Mouse (Mus musculus) gonadal fat pad, adult 2 months (tissue): ENCODE measurements around the gene Mdfi. TPM values are rescaled to one million over a fixed set of nuclear protein-coding genes. Genes with fewer than 3 reads are reported as not detected.

Experiments
- DNase-seq: peaks from one replicate; pipeline ENCODE4 v3.0.0-alpha.2; 2012; ENCODE audit warnings: low read depth
- polyA plus RNA-seq: library from polyadenylated mRNA; depleted of rRNA; stranded (reverse); fragments of >200 nt; gene quantifications from 2 replicates; pipeline ENCODE4 v1.2.3, GENCODE M21; 2012; rRNA removed

Gene Mdfi
- polyA plus RNA-seq, 1 experiment: 11.2 TPM

- DNase-seq: no peak
Observed at GRCm38 (mm10) chr17:47766407-47767043, 68.0 kb downstream of the Mdfi start.

GRCm38 (mm10) chr17:47765986-47766385 is 68.5 kb downstream of the Mdfi start:
- DNase-seq: no peak

Other genes starting within 250 kb of the Mdfi start
- 9.5 and 9.8 TPM in 2 replicates for gene Bysl, start 223.2 kb downstream of the Mdfi start, polyA plus RNA-seq
- 28.7 and 35.4 TPM in 2 replicates for gene Med20, start 223.1 kb downstream of the Mdfi start, polyA plus RNA-seq
- 0.81 and 1.2 TPM in 2 replicates for gene Gm20517, start 223.1 kb downstream of the Mdfi start, polyA plus RNA-seq
- 8.3 and 8.4 TPM in 2 replicates for gene Usp49, start 204.0 kb downstream of the Mdfi start, polyA plus RNA-seq
- 98.7 and 117 TPM in 2 replicates for gene Tomm6, start 146.3 kb downstream of the Mdfi start, polyA plus RNA-seq
- 10.2 and 11.6 TPM in 2 replicates for gene Frs3, start 145.7 kb downstream of the Mdfi start, polyA plus RNA-seq
- gene Gm21981, start 140.2 kb downstream of the Mdfi start, polyA plus RNA-seq: 1.5 and 2.7 TPM in 2 replicates
- gene Prickle4, start 140.0 kb downstream of the Mdfi start, polyA plus RNA-seq: 2.6 and 3.2 TPM in 2 replicates
- 0.27 and 0.44 TPM in 2 replicates for gene Pgc, start 107.8 kb downstream of the Mdfi start, polyA plus RNA-seq
- 18.6 and 22.1 TPM in 2 replicates for gene Tfeb, start 97.7 kb downstream of the Mdfi start, polyA plus RNA-seq
- 27.9 and 32.3 TPM in 2 replicates for gene Foxp4, start 90.0 kb upstream of the Mdfi start, polyA plus RNA-seq
- not detected in 2 replicates for gene 1700122O11Rik, start 203.6 kb upstream of the Mdfi start, polyA plus RNA-seq